Mouse (Mus musculus): Measurements from ENCODE around the gene Klhdc7a. TPM values are rescaled to one million over a fixed set of nuclear protein-coding genes. Genes with fewer than 3 reads are reported as not detected.
"Not testable (repeated sequence)": the region's sequence is repeated elsewhere in the genome, so short reads cannot be mapped to it uniquely, and the experiment has no call there.

Gene Klhdc7a
- total RNA-seq, 2 experiments from 2014 or later = not detected

DNA sequence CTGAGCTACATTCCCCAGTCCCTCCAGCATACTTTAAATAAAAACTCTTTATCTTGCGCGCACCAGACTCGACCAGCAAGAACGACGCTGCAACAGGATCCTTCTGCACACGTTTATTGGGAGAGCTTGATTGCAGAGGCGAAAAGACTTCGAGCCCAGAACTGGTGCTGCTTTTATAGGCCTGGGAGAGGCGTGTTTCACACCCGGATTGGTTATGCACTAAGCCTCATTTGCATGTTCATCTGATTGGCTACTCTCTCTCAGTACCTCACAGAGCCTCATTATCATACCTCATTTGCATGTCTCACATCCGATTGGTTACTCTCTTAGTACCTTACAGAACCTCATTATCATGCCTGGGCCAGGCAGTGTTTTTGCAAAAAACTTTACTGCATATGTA, 6.5 kb downstream of the Klhdc7a start:
- ATAC-seq (replicated peaks; ENCODE audit: low FRiP score, poor library complexity, severe bottlenecking) = not testable (repeated sequence)

DNA sequence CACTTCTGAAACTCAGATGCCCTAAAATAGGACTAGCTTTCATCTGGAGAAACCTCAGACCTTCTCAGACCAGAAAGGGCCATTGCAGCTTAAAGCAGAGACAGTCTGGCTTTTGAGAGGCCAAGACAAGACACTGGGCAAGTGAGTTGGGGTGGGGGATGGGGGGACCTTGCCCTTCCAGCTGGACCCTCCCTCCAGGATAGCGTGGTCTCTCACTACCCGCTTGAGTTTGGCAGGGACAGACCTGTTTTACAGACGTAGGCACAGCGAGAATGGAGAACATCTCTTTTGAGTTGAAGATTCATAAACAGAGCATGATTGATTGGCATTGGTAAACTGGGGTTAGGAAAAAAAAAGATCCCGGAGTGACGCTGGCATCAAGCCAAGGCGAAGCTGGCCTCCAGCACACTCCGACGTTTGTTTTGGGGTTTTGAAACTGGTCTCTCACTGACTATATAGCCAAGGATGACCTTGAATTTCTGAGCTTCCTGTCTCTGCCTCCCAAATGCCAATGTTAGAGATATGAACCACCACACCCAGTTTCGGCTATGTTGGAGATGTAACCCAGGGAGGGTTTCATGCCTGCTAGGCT, 7.0 kb downstream of the Klhdc7a start:
- no peak for ATAC-seq (replicated peaks; ENCODE audit: low FRiP score, poor library complexity, severe bottlenecking)

DNA sequence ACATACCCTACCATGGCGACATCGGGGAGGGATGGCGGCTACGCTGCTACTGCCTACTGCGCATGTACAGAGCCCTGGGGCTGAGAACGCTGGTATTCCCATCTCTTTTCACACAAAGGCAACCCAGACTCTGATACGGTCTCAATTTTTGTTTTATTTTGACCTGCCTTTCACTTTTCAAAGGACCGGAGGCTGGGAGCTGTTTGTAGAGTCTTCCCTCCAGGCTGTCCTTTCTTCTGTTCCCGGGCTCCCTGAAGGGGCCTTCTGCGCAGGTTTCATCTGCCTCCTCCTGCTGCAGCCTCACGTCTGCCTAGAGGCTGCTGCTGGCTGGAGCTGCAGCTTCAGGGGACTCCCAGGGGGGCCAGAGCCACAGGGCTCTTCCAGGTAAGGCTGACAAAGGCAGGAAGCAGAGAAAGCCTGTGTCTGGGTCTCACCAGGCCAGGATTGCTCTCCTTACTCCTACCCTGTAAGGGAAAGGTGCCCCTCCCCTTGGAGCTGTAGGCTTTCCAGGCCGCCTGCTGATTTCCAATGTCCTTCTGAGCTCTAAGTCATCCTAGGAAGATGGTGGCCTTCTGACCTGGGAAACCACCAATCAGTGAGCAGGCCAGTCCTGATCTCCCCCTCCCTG, 7.6 kb downstream of the Klhdc7a start:
- ATAC-seq (replicated peaks; ENCODE audit: low FRiP score, poor library complexity, severe bottlenecking) = no peak

DNA sequence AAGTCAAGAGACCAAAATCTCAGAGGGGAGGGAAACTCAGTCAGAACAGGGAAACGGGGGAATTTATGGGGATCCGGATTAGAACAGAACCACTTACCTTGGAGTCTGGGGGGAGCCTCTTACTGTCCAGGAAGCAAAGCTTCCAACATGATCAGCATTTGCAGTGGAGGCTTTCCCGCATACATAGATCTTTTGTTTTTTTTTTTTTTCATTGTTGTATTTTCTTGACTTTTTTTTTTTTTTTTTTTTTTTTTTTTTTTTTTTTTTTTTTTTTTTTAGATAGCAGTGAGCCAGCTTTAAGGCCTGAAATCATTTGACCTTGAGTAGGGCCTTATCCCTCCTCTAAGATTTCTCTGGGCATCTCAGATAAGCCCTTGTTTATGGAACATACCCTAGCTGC, 8.6 kb downstream of the Klhdc7a start:
- ATAC-seq (replicated peaks; ENCODE audit: low FRiP score, poor library complexity, severe bottlenecking) = no peak

DNA sequence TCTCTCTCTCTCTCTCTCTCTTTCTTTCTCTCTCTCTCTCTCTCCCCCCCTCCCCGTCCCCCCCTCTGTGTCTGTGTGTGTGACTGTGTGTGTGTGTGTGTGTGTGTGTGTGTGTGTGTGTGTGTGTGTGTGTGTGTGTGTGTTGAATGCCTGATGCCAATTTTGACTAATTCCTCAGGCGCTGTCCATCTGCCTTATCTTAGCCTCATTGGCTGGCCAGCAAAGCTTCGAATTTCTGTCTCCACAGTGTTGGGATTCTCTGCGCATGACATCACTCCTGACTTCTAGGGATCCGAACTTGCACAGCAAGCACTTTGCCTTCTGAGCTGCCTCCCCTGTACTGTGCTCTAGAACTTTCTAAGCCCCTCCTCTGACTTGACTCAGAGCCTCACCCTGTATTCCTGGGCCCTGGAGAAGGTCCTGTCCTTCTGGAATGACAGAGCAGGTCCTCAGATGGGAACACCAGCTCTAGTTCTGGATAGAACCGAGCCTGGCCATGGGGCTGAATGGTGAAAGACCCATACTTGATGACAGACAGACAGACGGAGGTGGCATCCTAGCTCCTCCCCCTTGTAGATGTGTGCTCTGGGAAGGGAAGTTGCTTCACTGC, 16.8 kb downstream of the Klhdc7a start:
- ATAC-seq (replicated peaks; ENCODE audit: low FRiP score, poor library complexity, severe bottlenecking) = no peak

DNA sequence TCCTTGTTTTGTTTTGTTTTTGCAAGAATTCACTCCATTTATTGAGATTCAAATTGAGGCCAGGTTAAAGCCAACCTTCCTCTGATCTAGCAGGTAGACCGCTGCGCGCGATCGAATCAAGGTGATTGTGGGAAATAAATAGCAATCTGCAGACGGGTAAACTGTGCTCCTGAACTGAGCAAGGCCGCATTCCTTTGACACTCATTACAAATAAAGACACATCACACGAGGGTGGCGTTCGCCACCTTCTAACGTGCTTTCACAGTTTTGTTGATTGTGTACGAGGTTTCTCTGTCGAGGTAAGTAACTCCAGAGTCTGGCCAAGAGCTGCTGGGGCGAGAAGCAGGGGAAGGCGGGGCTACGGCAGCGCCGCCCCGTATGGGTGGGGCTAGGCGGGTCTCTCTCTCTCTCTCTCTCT, 17.4 kb downstream of the Klhdc7a start:
- ATAC-seq (replicated peaks; ENCODE audit: low FRiP score, poor library complexity, severe bottlenecking) = no peak

DNA sequence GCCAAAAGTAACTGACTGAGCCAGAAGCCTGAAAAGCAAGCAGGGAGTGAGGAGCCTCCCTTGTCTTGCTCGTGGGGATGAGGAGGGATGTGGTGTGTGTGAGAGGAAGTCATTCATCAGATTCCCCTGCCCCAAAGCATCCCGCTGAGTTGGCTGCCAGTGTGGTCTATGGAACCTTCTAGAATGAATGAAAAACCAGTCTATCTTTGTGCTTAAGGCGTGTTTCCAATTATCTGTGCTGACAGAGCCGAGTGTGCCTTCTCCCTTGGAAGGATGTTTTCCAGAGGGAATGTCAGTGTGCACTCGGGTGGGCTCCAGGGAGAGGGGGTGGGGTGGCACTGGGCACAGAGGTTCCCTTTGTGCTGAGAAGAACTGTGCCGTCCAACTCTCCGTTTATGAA, 19.2 kb downstream of the Klhdc7a start:
- no peak for ATAC-seq (replicated peaks; ENCODE audit: low FRiP score, poor library complexity, severe bottlenecking)

DNA sequence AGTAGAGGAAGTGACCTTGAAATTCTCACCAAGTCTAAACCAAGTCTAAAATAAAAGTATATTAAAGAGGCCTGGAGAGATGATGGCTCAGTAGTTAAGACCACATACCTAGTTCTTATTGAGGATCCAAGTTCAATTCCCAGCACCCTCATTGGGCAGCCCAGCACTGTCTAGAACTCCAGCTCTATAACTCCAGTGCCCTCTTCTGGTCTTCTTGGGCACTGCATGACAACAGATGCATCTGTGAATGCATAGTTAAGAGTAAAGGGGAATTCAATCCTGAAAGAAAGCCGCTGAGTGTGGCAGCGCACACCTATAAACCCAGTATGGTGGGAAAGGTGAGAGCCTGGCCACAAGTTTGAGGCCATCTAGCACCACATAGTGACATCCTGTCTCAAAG, 20.5 kb downstream of the Klhdc7a start:
- ATAC-seq (replicated peaks; ENCODE audit: low FRiP score, poor library complexity, severe bottlenecking) = no peak

DNA sequence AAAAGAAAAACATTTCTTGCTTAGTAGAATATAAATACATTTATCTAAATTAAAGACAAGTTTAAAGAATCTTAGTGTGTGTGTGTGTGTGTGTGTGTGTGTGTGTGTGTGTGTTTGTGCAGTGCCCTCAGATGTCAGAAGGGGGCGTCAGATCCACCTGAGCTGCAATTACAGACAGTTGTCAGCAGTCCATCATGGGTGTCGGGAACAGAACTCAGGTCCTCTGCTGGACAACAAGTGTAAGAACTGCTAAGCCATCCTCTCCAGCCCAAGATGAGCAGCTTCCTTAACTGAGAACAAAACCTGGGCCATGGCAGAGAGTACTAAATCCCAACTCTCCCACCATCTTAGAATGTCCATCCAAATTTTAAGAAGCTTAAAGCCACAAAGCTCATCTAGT, 26.0 kb downstream of the Klhdc7a start:
- no peak for ATAC-seq (replicated peaks; ENCODE audit: low FRiP score, poor library complexity, severe bottlenecking)

DNA sequence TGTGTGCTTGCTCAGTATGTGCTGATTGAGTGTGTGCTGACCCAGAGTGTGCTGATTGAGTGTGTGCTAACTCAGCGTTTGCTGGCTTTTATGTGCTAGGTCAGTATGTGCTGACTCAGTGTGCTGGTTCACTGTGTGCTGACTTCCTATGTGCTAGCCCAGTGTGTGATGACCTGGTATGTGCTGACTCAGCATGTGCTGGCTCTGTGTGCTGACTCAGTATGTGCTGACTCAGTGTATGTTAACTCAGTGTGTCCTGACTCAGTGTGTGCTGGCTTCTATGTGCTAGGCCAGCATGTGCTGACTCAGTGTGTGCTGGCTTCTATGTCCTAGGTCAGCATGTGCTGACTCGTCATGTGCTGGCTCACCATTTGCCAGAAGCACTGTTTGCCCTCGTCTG, 32.3 kb downstream of the Klhdc7a start:
- no peak for ATAC-seq (replicated peaks; ENCODE audit: low FRiP score, poor library complexity, severe bottlenecking)

DNA sequence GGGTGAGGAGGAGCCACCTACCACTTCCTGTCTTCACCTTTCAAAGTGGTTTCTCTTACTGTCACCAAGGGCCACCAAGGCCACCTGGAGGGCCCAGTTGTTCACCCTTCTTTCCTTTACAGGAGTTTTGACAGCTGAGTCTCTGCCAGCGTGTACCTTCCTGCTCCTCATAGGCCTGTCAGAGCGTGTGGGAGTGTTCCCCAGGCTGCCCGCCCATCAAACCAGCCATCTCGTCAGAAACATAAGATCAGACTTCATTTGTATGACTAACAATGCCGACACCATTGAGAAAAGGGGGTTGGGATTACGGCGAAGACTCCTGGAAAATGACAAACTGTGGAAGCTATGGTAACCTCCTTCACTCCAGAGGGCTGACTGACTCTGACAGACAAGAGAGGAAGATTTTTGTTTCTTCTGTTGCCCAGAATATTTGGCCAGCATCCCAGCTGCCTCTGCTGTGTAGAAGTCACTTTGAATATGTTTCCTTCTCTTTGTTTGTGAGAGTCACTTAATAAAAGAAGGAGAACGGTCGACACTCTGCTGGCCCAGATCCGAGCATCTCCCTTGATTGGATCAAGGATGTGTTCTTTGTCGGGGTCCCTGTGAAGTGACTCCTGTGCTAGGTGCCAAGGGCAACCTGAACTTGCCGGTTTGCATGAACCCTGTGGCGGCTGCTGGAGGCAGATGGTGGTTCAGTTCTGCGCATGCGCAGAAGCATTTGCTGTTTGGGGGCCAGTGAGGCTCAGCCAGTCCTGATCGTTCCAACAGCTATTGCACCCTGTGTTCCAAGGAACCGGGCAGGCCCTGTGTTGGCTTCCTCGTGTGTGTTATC, 34.6 kb downstream of the Klhdc7a start:
- no peak for ATAC-seq (replicated peaks; ENCODE audit: low FRiP score, poor library complexity, severe bottlenecking)

DNA sequence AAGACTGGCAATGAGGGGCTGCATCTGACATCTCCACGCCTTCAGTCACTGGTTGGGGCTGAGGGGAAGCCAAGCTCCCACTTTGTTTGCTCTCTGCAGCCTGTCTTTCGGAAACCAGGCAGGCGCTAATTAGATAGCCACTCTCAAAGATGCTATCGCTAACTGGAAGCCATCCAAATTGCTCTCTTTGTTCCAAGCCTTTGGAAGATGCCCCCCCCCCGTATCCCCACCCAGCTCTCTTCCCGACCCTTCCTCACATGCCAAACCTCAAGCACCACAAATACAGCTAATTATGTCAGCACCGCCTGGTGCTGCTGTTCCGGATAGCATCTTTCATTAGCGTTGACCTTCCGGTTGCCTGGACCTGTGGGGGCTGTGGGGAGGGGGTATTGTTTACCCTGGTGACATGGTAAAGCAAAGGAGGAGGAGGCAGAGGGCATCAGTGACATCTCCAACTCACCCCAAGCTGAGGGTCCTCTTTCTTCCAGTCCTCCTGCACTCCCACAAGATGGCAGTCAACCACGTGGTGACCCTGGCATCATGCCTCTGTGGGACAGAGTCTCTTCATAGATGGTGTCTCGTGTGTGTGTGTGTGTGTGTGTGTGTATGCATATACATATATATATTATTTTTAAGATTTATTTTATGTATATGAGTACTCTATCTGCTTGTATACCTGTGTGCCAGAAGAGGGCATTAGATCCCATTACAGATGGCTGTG, 35.9 kb downstream of the Klhdc7a start:
- ATAC-seq (replicated peaks; ENCODE audit: low FRiP score, poor library complexity, severe bottlenecking) = no peak

DNA sequence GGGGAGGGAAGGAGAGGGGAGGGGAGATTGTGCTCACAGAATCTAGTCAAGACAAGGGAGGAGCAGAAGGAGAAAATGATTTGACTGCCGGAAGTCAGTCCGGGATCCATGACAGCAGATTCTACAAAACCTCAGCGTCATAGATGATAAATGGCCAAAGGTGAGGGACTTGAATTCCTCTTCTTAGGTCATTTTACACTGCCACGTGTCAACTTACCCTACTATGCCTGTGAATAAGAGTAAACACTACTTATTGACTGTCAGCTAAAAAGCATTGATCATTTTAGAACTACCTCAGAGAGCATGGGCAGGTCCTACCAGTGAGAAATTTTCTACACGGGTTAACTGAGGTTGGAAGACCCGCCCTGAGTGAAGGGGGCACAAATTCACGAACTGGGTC, 36.9 kb downstream of the Klhdc7a start:
- ATAC-seq (replicated peaks; ENCODE audit: low FRiP score, poor library complexity, severe bottlenecking) = no peak

DNA sequence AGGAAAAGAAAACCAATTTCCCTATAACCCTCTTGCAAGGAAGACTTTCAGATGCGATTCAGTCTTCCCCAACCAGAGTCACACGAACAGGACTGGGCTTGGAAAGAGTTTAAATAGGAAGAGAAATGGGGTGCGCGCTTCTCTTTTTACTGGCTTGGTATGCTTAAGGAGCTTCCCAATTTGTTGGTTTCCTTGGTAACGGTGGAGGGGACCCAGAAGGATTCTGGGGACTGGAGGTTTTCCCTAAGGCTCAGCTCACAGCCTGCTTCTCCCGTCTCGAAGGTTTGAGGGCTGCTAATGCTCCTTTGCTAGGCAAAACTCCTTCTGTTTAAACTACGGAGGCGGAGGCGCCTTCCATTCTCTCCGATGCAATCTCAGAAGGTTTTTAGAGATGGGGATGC, 41.7 kb downstream of the Klhdc7a start:
- ATAC-seq (replicated peaks; ENCODE audit: low FRiP score, poor library complexity, severe bottlenecking) = no peak

DNA sequence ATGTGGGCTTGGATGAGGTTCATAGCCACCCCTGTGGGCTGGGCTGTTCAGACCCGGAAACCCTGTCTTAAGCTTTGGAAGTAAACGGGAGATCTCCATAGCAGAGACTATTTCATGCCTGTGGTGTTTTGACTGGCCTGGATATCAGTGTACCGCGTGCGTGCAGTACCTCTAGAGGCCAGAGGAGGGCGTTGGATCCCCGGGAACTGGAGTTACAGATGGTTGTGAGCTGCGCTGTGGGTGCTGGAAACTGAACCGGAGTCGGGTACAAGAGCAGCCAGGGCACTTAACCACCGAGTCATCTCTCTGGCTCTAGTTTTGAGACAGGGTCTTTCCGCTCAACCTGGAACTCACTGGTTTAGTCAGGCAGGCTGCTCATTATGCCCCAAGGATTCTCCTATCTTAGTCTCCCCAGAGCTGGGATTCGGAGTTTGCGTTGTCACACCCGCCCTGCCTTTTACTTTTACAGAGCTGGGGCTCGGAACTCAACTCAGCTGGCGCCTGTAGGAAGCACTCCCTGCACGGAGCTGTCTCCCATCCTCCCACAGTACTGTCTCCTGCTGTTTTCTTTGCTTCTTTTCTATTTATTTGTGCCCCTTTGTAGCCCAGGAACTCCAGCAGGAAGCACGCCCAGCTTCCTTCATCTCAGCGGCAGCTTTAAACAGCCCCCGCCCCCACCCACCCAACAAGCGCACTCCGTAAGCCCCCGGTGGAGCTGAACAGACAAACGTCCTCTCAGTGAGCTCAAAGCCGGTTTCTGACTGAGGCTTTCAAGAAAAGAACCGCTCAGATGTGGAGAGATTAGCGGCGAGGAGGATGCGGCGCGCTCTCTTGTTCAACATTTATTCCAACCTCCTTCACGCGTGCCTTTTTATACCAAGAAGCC, 42.3 kb downstream of the Klhdc7a start:
- ATAC-seq (replicated peaks; ENCODE audit: low FRiP score, poor library complexity, severe bottlenecking) = no peak

DNA sequence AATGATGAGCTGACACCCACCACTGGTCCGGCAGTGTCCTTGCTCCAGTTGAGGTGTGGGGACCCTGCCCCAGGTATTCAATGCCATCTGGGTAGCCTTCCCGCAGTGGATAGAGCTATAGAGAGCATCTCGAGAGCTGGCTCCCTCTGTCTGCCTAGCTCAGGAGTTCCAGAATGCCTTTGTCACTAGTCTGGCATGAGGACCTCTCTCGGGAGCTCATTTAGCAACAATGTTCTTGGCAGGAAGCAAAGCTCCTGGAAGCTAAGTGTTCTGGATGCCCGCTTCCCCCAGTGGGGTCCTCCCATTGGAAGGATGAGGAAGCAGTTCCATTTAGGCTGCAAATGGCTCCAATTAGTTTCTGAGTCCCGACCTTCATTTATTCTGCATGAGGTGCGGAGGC, 51.1 kb downstream of the Klhdc7a start:
- ATAC-seq (replicated peaks; ENCODE audit: low FRiP score, poor library complexity, severe bottlenecking) = no peak

Measured in erythroblast, adult 5-6 weeks (primary cell).